Mouse (Mus musculus) heart, postnatal 25 days (tissue): ENCODE measurements around the gene Fhit. TPM values are rescaled to one million over a fixed set of nuclear protein-coding genes. Genes with fewer than 3 reads are reported as not detected.
"Not testable (repeated sequence)": the region's sequence is repeated elsewhere in the genome, so short reads cannot be mapped to it uniquely, and the experiment has no call there.

Source experiments
- DNase-seq: peaks from one replicate; pipeline ENCODE4 v3.0.0; 2022; ENCODE audit warnings: low spot score
- intact Hi-C: fragments of 180-260 bp; cut with DNase I; formaldehyde crosslinking; loops from one replicate; pipeline ENCODE4 v1.15.1; 2025
- total RNA-seq, 2 experiments: library from RNA; stranded (reverse); gene quantifications; 2 replicates each; pipeline ENCODE4 v1.2.3; 2021

The Fhit gene
- 1 to 10 TPM; 2.9 to 4.0 TPM for total RNA-seq

DNA sequence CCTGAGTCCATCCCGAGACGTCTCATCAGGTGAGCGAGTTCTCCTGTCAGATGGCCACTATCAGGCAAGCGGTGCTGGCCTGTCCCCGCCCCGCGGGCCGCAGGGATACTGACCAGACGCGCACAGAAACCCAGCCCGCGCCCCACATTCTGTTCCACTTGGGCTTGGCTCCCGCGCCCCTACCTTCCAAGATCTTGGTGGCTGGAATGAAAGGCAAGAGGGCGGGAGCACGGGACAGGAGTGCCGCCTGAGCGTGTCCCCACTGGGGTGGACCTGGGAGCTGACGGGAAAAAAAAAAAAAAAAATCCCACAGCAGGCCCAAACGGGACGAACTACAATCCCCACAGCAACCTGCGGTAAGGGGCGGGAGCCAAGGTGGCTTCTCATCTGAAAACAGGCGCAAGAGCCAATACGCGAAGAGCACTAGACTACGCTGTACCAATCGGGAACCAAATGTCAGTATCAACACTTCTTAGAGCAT, at the start of gene Fhit:
Gene Fhit, minus strand, starts transcription at position 285 of the 481 bp plus-strand sequence.
- DNase-seq, result peak; percentile 83

DNA sequence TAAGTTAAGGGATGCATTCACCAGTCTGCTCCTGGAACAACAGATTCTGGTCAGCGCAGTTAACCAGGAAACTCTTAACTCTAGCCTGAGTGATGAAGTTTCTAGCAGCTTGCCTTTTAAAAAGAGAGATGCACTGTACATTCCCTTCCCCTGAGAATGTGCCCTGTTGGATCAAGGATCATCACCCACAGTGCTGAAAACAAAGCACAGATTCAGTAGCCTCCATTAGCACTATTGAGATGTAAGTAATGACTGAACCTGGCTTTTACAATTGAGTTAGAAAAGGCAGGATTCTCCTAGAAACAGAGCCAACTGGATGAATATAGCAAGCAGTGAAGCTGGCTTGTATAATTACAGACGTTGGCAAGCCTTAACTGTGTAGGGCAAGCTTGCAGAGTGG, 45.0 kb upstream of the Fhit start:
- intact Hi-C loops, result no loop called here
- DNase-seq, result no peak

More for the DNA sequence above, at the start of gene Fhit:
- intact Hi-C loops, result loop anchor here (10.0 kb wide), 1 partner anchor 633 kb away; no protein-coding TSS in a partner anchor

DNA sequence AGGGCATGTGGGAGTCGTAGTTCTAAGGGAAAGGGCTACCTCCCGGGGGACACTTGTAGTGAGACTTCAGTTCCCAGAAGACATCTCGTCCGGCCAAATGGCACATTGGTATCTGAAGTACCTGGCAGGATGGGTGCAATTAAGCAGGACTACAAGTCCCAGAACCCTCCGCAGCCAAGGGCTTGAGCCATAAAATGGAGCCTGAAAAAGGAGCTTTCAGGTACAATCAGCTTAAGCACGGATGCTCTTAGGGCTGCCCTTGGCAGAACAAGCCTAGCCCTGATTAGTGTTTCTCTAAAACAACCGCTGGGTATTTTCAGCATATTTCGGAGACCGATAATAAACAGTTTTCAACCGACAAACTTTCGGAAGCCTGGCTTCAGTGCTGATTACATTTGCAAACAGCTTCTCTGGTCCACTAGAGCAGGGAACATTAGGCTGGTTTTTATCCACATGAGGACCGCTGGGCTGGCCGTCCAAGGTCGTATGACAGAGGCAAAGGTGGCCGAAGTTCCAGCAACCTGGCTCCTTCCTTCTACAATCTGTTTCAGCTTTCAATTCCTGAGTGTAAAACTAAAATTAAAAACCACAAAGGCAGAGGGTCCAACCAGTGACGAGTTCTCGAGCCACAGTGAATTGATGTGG, 907 bp downstream of the Fhit start:
- intact Hi-C loops, result loop anchor here (10.0 kb wide), 1 partner anchor 634 kb away; no protein-coding TSS in a partner anchor
- DNase-seq, result peak; percentile 52

DNA sequence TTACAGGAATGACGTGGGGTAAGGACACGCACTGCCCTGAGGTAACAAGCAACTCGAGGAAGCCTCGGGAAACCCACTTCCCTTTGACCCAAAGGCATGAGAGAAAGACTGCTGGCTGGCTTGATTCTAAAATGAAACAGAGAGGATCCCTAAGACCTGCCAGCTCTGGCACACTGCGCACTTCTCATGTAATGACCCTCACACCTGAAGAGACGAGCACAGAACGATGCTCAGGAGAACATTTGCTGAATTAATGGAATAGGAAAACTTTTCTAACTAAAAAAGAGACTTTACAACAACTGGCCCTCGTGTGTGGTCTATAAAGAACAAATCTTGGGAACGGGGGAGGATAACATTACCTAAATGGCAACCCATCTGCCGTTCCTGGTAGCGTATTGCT, 2.2 kb downstream of the Fhit start:
- intact Hi-C loops, result loop anchor here (10.0 kb wide), 1 partner anchor 635 kb away; no protein-coding TSS in a partner anchor
- DNase-seq, result no peak

DNA sequence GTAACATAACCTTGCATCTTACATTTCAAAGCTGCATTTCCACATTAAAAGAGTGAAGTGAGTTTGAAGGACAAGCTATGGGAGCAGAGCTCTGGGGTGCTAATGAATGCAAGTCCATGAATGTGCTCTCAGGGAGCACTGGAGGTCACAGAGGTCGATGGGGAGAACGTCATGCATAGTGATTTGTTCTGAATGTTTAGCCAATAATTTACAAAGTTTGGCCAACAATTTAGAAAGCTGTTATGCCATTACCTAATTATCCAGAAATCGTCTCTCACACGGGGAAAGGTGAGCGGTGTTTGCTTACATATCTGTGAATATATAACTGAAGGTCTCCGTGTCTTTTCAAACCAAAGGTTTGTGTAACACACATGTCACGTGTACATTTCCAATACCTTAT, 2.8 kb downstream of the Fhit start:
- intact Hi-C loops, result no loop called here

GRCm38 (mm10) chr14:11157741-11158140, 4.1 kb downstream of the Fhit start:
- intact Hi-C loops, result no loop called here
- DNase-seq, result no peak

More for the DNA sequence above, 2.8 kb downstream of the Fhit start:
- DNase-seq, result no peak

- intact Hi-C loops, result no loop called here
- DNase-seq, result peak; percentile 77
Observed at GRCm38 (mm10) chr14:11151634-11152321, 10.1 kb downstream of the Fhit start.

DNA sequence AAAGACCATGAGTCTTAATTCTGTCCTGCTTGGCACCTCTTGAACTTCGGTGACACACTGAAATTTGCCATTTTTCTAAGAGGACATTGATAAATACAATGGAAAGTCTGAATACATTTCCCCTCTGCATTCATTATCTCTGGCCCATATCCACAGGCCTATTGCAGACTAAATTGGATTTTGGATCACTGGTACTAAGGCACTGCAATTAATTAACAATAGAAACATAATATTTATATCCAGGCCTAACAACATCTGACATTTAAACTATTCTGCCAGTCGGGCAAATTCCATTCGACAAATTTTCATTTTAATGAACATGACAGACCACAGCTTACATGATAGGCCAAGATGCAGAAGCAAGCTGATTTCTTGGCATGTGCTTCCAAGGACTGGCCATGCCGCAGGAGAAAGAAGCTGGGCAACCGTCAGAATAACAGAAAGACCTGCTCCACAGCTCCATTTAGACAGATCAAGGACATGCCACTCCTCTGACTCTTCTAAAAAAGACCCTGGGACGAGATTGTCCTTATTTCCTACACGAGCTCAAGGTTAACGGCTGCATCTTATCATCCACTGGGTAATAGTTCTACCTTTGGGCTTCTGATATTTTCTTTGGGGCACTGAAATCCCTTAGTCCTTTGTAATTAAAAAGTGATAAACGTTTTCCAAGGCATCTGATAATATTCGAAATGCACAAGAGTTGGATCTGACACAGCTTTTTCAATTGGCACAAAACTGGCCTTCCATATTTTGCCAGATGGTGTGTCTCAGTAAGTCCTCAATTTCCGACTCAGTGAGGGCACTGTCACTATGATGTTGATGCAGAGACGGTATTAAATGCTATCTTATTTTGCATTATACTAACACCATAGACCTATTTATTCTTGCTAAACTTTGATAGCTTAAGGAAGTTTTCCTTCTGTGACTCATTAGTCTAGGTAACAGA, 27.8 kb downstream of the Fhit start:
- intact Hi-C loops, result no loop called here

GRCm38 (mm10) chr14:11132637-11133474, 29.0 kb downstream of the Fhit start:
- intact Hi-C loops, result no loop called here
- no peak for DNase-seq

More for the DNA sequence above, 27.8 kb downstream of the Fhit start:
- no peak for DNase-seq

GRCm38 (mm10) chr14:11125096-11125495, 36.7 kb downstream of the Fhit start:
- DNase-seq, result no peak

GRCm38 (mm10) chr14:11119076-11119475, 42.8 kb downstream of the Fhit start:
- intact Hi-C loops, result no loop called here

More at GRCm38 (mm10) chr14:11125096-11125495, 36.7 kb downstream of the Fhit start:
- intact Hi-C loops, result no loop called here

DNA sequence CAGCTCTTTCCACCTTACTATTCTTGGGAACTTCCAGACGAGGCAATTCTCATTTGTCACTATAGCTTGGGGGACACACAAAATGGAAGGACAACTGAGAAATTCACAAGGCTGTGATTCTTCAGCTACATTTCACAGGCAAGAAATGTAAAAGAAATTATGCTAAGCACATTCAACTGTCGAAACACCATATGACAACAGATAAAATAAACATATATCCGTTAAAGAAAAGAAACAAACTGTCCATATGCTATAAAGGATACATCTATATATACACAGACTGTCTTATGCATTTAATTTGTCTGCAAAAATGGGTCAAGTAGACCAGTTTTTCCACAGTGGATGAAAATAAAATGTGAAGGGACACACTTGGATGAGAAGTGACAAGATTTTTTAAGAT, 76.2 kb downstream of the Fhit start:
- intact Hi-C loops, result no loop called here
- DNase-seq, result no peak

More at GRCm38 (mm10) chr14:11119076-11119475, 42.8 kb downstream of the Fhit start:
- DNase-seq, result no peak

DNA sequence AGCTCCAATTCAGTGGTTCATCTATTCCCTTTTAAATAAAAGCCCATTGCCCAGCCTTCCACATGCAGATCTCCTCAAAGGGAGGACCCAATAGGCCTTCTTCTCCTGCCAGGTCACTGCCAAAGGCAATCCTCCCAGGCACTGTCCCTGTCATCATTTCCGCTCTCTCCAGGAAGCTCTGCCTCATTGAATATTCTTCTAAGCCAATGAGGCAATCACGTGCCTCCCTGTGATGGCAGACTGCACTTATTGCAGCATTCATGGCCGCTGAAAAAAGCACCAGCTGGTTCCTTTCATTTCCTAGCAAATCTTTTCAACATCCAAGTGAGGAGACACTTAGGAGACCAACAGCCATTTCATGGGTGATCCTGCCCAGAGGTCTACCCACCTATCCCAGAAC, 77.9 kb downstream of the Fhit start:
- DNase-seq, result no peak
- intact Hi-C loops, result no loop called here

DNA sequence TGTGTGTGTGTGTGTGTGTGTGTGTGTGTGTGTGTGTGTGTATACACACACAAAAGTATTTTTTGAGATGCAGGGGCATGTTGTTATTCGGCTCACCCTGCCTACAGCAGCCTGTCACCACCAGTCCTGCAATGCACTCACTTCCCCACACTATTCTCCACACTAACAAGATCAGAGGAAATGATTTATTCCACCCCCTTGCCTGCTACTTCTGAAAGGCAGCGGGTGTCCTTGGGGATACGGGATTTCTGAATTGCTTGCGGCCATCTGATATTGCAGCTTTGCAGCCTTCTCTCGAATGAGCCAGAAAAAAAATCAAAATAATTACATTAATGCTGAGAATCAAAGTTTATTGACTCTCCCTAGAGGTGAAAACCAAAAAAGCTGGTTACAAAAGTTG, 78.4 kb downstream of the Fhit start:
- intact Hi-C loops, result no loop called here
- no peak for DNase-seq

DNA sequence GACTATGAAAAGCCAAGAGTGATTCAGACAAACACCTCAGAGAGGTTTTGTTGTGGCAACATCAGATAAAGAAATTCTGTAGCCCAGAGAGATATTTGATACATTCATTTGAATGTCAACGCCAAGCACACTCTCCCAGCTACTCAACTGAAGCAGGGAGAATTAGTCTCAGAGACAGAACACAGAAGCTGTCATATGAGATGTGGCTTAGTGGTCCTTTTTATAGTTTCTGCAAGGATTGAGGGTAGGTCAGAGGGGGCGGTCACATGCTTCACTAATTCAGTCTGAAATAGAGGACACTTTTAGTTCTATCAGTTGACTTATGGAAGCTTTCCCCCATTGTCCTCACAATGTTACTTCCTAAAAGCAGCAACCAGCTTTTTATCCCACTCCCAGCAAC, 98.2 kb downstream of the Fhit start:
- intact Hi-C loops, result no loop called here
- DNase-seq, result no peak

GRCm38 (mm10) chr14:11060221-11060620, 101.6 kb downstream of the Fhit start:
- intact Hi-C loops, result no loop called here
- no peak for DNase-seq

DNA sequence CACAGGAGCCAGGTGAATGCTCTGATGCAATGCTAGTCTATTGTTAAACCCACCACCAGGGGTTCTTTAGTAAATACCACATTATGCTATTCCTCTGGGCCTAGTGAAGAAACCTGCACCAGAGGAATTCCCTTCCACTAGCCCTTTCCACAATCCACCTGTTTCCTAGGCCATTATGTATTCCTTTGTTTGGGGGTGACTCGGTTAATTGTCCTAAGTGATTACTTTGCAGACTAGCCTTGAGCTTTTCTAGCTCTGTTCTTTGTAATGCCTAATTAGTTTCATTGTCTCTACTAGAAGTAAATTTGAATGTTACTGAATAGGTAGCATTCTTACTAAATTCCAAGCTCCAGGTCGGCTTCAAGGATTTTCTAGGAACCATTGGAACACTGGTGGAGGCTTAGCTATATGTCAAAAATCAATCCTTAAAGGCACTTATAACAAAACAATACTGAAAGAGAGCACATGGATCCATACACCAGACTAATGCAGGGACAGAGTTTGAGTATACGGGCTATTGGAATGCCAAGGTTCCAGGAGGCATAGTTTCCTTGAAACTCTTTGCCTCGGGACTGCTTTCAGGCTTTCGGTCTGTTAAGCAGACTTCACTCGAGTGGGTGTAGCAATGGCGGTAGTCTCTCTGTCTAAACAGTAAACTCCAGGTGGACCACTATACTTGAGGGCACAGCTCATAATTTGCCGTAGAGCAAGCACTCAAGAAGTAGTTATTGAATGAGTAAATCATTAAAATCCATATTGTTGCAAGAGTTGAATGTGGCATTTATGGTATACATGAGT, 122.1 kb downstream of the Fhit start:
- DNase-seq, intact Hi-C loops: not testable (repeated sequence)

DNA sequence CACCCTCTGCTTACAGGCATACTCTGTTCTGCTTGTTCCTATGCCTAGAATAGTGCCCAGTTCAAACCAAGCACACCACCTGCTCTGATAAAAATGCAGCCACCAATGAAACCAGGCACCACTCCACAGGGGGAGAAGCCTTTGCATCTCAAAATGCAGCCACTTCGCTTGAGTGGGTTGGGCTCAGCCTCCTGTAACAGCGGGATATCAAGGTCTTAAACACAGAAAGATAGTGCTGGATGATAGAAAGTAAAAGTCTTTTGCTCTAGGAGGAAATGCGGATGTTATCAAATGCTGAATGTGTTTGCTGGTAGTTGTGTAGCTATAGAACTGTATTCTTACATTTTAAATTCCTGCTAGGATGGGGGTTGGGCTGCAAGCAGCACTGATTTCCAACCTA, 140.4 kb downstream of the Fhit start:
- intact Hi-C loops, result no loop called here
- no peak for DNase-seq
